13 mouse cellular contexts compared by ENCODE assay signal in genomic region chr9:45572787-45573492, GRCm38 (mm10).
DNase-seq lines count a peak whose midpoint lies in the region; ATAC-seq lines count a peak whose summit lies in the region.
"Had no signal": no experiment of that assay in that cellular context is flagged by ENCODE, and none has a peak within 500 bp of the region (broad histone marks: within the 10 kb centered on the region; RNA-seq: fewer than 3 reads in every experiment).

No protein-coding gene starts in this region.

- H3K27ac ChIP-seq in midbrain, embryonic 10.5 days (replicated peaks) = peak overlapping the region; percentile 34; the same call in 1 of the 2 replicates
- no peak overlapping the region for H3K27ac ChIP-seq in midbrain, embryonic 15.5 days
- H3K27ac ChIP-seq: hindbrain, embryonic 15.5 days; midbrain, embryonic 12.5 days had no signal

- H3K4me3 ChIP-seq in midbrain, embryonic 10.5 days = no peak overlapping the region
- no peak overlapping the region for H3K4me3 ChIP-seq in midbrain, embryonic 15.5 days
- H3K4me3 ChIP-seq: hindbrain, embryonic 15.5 days; midbrain, embryonic 12.5 days had no signal

- H3K36me3 ChIP-seq in midbrain, embryonic 10.5 days = no peaks in the 10 kb centered on the region
- no peaks in the 10 kb centered on the region for H3K36me3 ChIP-seq in midbrain, embryonic 15.5 days (replicated peaks)
- H3K36me3 ChIP-seq: hindbrain, embryonic 15.5 days; midbrain, embryonic 12.5 days had no signal

- WGBS in midbrain, embryonic 10.5 days = 49% methylated on average over 9 of the region's 9 CpGs
- 40% methylated on average over 9 of the region's 9 CpGs for WGBS in midbrain, embryonic 15.5 days

- H3K9me3 ChIP-seq in midbrain, embryonic 10.5 days (replicated peaks) = no peaks in the 10 kb centered on the region
- no peaks in the 10 kb centered on the region for H3K9me3 ChIP-seq in midbrain, embryonic 15.5 days
- H3K9me3 ChIP-seq: hindbrain, embryonic 15.5 days; midbrain, embryonic 12.5 days had no signal

- no peak for ATAC-seq in midbrain, embryonic 15.5 days (replicated peaks)
- ATAC-seq in cerebellum, adult (ENCODE audit: insufficient number of reproducible peaks, low FRiP score, low TSS enrichment) = no peak
- ATAC-seq: Patski had no signal

- no peaks in the 10 kb centered on the region for H3K27me3 ChIP-seq in midbrain, embryonic 10.5 days (ENCODE audit: low read depth, poor library complexity, severe bottlenecking)
- no peaks in the 10 kb centered on the region for H3K27me3 ChIP-seq in midbrain, embryonic 15.5 days (replicated peaks)
- H3K27me3 ChIP-seq: hindbrain, embryonic 15.5 days; midbrain, embryonic 12.5 days had no signal

- H3K9ac ChIP-seq in midbrain, embryonic 15.5 days = no peak overlapping the region
- H3K9ac ChIP-seq: hindbrain, embryonic 15.5 days; midbrain, embryonic 12.5 days had no signal

- H3K4me2 ChIP-seq in midbrain, embryonic 15.5 days = no peak overlapping the region
- H3K4me2 ChIP-seq: hindbrain, embryonic 15.5 days; midbrain, embryonic 12.5 days had no signal

- DNase-seq in midbrain, embryonic 10.5 days (ENCODE audit: low spot score) = peak; percentile 26
- DNase-seq in heart, adult 9 months (ENCODE audit: low spot score in 2 of 2) = peak; percentile 26 to 33
- DNase-seq in kidney, postnatal 14 days = peak; percentile 56
- peak; percentile 56 for DNase-seq in retina, embryonic 14.5 days (ENCODE audit: low spot score)
- DNase-seq in spleen, postnatal 4 days (ENCODE audit: low spot score in 2 of 2) = no peak
- no peak for DNase-seq in cerebellum, postnatal 25 days
- DNase-seq: cerebellum, postnatal 36 days; thymus, postnatal 14 days had no signal

- peaks cover 23% of the 10 kb centered on the region for H3K4me1 ChIP-seq in midbrain, embryonic 10.5 days
- peaks cover 15% of the 10 kb centered on the region for H3K4me1 ChIP-seq in midbrain, embryonic 15.5 days

Comparison
In these comparisons a context has a peak if more than half of its experiments do, and no peak if none do; other contexts are left out.
1. DNase-seq: peak in midbrain, embryonic 10.5 days (single experiment), heart, adult 9 months (2 of 2), kidney, postnatal 14 days (single experiment) and retina, embryonic 14.5 days (single experiment); none in spleen, postnatal 4 days (0 of 2) and cerebellum, postnatal 25 days (0 of 2).